Mouse (Mus musculus) hindbrain, embryonic 10.5 days (tissue): Measurements from ENCODE around the gene Clic1. TPM values are rescaled to one million over a fixed set of nuclear protein-coding genes. Genes with fewer than 3 reads are reported as not detected.

Experiments
- DNase-seq: peaks from one replicate; pipeline ENCODE4 v3.0.0-alpha.2; 2017; ENCODE audit warnings: low spot score
- H3K27ac ChIP-seq: fragments of 300-500 bp; sonication (generic); 2 replicates; pipeline ENCODE4 v1.5.1; 2016; ENCODE audit warnings: mild to moderate bottlenecking, moderate library complexity
- H3K27me3 ChIP-seq: fragments of 300-500 bp; sonication (generic); 2 replicates; pipeline ENCODE4 v1.6.1; 2016; ENCODE audit warnings: mild to moderate bottlenecking; ENCODE audit not compliant: poor library complexity, insufficient read depth, severe bottlenecking
- H3K36me3 ChIP-seq: fragments of 300-500 bp; sonication (generic); 2 replicates; pipeline ENCODE4 v1.6.1; 2016; ENCODE audit warnings: mild to moderate bottlenecking, moderate library complexity
- H3K4me1 ChIP-seq: fragments of 300-500 bp; sonication (generic); replicated peaks from 2 replicates; pipeline ENCODE4 v1.6.1; 2016; ENCODE audit warnings: mild to moderate bottlenecking
- H3K4me3 ChIP-seq: fragments of 300-500 bp; sonication (generic); 2 replicates; pipeline ENCODE4 v1.5.1; 2016; ENCODE audit warnings: mild to moderate bottlenecking, moderate library complexity
- H3K9me3 ChIP-seq: fragments of 300-500 bp; sonication (generic); 2 replicates; pipeline ENCODE4 v1.6.1; 2016; ENCODE audit warnings: mild to moderate bottlenecking, moderate library complexity
- WGBS: fragments of 180-500 bp; shearing (Covaris S2); methylation state at CpG from one replicate; pipeline ENCODE4 v1.1.7; 2016; 5-methylcytosine and 5-hydroxymethylcytosine counted together
- polyA plus RNA-seq: library from polyadenylated mRNA; unstranded; fragments of >200 nt; fragmentation: Nextera tagmentation; extraction: Ambion mirVana; gene quantifications from 2 replicates; pipeline ENCODE4 v1.2.1, GENCODE M21; 2016

Clic1 gene
- polyA plus RNA-seq, 1 experiment from 2014 or later = 239 TPM

- Histone ChIP-seq H3K27ac (no peak overlapping the region), H3K27me3 (no peaks in the 10 kb centered on the region), H3K9me3 (no peaks in the 10 kb centered on the region), H3K36me3 (no peaks in the 10 kb centered on the region), H3K4me1 (peaks cover 15% of the 10 kb centered on the region), H3K4me3 (no peak overlapping the region)
- no peak for DNase-seq
- 77% methylated on average over 6 of the region's 6 CpGs for WGBS
Measured at GRCm38 (mm10) chr17:35034896-35035295, 14.9 kb upstream of the Clic1 start.

- Histone ChIP-seq H3K27me3 (no peaks in the 10 kb centered on the region), H3K27ac (no peak overlapping the region), H3K9me3 (no peaks in the 10 kb centered on the region), H3K4me1 (no peaks in the 10 kb centered on the region; the same call in 1 of the 2 replicates), H3K36me3 (no peaks in the 10 kb centered on the region), H3K4me3 (no peak overlapping the region)
- no peak for DNase-seq
- 86% methylated on average over 11 of the region's 11 CpGs for WGBS
Measured at GRCm38 (mm10) chr17:35039121-35039873, 10.5 kb upstream of the Clic1 start.

GRCm38 (mm10) chr17:35043794-35044193, 6.0 kb upstream of the Clic1 start:
- Histone ChIP-seq H3K4me1 (peaks cover 43% of the 10 kb centered on the region), H3K27ac (0 out of 2 replicates have a peak overlapping the region, but pooled peaks have one; percentile 36), H3K27me3 (no peaks in the 10 kb centered on the region), H3K9me3 (no peaks in the 10 kb centered on the region), H3K4me3 (no peak overlapping the region), H3K36me3 (no peaks in the 10 kb centered on the region)
- WGBS = 88% methylated on average over 4 of the region's 4 CpGs
- no peak for DNase-seq

- no peak for DNase-seq
- Histone ChIP-seq H3K27me3 (no peaks in the 10 kb centered on the region), H3K4me3 (peak overlapping the region; percentile 67), H3K4me1 (peaks cover 56% of the 10 kb centered on the region), H3K9me3 (no peaks in the 10 kb centered on the region), H3K36me3 (no peaks in the 10 kb centered on the region), H3K27ac (peak overlapping the region; percentile 98)
- 90% methylated on average over 7 of the region's 7 CpGs for WGBS
Measured at GRCm38 (mm10) chr17:35044904-35045806, 4.6 kb upstream of the Clic1 start.

- WGBS = 6% methylated on average over 48 of the region's 48 CpGs
- Histone ChIP-seq H3K27ac (peak overlapping the region; percentile 98), H3K27me3 (no peaks in the 10 kb centered on the region), H3K4me3 (peak overlapping the region; percentile 67), H3K4me1 (peaks cover 62% of the 10 kb centered on the region), H3K9me3 (no peaks in the 10 kb centered on the region), H3K36me3 (no peaks in the 10 kb centered on the region)
- peak; percentile 26 for DNase-seq
Measured at GRCm38 (mm10) chr17:35045807-35046680, 3.7 kb upstream of the Clic1 start.

- peaks cover 69% of the 10 kb centered on the region for H3K4me1 ChIP-seq
- 3% methylated on average over 33 of the region's 33 CpGs for WGBS
Measured at GRCm38 (mm10) chr17:35046681-35047455, 2.9 kb upstream of the Clic1 start, which contains the start of gene Msh5. Gene Msh5, minus strand, starts transcription at chr17:35046745.

GRCm38 (mm10) chr17:35047688-35048087, 2.1 kb upstream of the Clic1 start:
- no peaks in the 10 kb centered on the region for H3K9me3 ChIP-seq
- DNase-seq = no peak
- peak overlapping the region; percentile 98 for H3K27ac ChIP-seq
- peaks cover 7% of the 10 kb centered on the region for H3K36me3 ChIP-seq
- peaks cover 77% of the 10 kb centered on the region for H3K4me1 ChIP-seq
- WGBS = 50% methylated on average over 1 of the region's 1 CpGs
- no peaks in the 10 kb centered on the region for H3K27me3 ChIP-seq
- H3K4me3 ChIP-seq = peak overlapping the region; percentile 25; the same call in 1 of the 2 replicates

More at GRCm38 (mm10) chr17:35046681-35047455, 2.9 kb upstream of the Clic1 start, which contains the start of gene Msh5:
- no peaks in the 10 kb centered on the region for H3K27me3 ChIP-seq
- peak within 1 kb of the TSS; percentile 98 for H3K27ac ChIP-seq
- H3K36me3 ChIP-seq = no peaks in the 10 kb centered on the region
- peak; percentile 100 for DNase-seq
- H3K9me3 ChIP-seq = no peaks in the 10 kb centered on the region
- peak within 1 kb of the TSS; percentile 67 for H3K4me3 ChIP-seq

GRCm38 (mm10) chr17:35048149-35048931, 1.4 kb upstream of the Clic1 start:
- H3K9me3 ChIP-seq = no peaks in the 10 kb centered on the region
- H3K4me3 ChIP-seq = peak overlapping the region; percentile 25; the same call in 1 of the 2 replicates
- no peak for DNase-seq
- H3K27me3 ChIP-seq = no peaks in the 10 kb centered on the region
- peaks cover 14% of the 10 kb centered on the region for H3K36me3 ChIP-seq
- 37% methylated on average over 11 of the region's 11 CpGs for WGBS
- peak overlapping the region; percentile 98 for H3K27ac ChIP-seq
- H3K4me1 ChIP-seq = peaks cover 81% of the 10 kb centered on the region

GRCm38 (mm10) chr17:35048932-35049440, 780 bp upstream of the Clic1 start:
- no peak for DNase-seq
- Histone ChIP-seq H3K4me3 (peak overlapping the region; percentile 76), H3K4me1 (peaks cover 81% of the 10 kb centered on the region), H3K9me3 (0 out of 2 replicates have a peak, but pooled peaks cover under 1% of the 10 kb centered on the region), H3K36me3 (peaks cover 20% of the 10 kb centered on the region), H3K27me3 (no peaks in the 10 kb centered on the region), H3K27ac (peak overlapping the region; percentile 97)
- WGBS = 72% methylated on average over 5 of the region's 5 CpGs

GRCm38 (mm10) chr17:35050126-35050750, 472 bp downstream of the Clic1 start:
- Histone ChIP-seq H3K27ac (peak overlapping the region; percentile 97), H3K27me3 (no peaks in the 10 kb centered on the region), H3K4me1 (peaks cover 74% of the 10 kb centered on the region), H3K9me3 (0 out of 2 replicates have a peak, but pooled peaks cover 5% of the 10 kb centered on the region), H3K36me3 (peaks cover 33% of the 10 kb centered on the region), H3K4me3 (peak overlapping the region; percentile 76)
- peak; percentile 76 for DNase-seq
- WGBS = under 1% methylated on average over 27 of the region's 27 CpGs
